Mouse (Mus musculus) embryo, embryonic 9.5 days (tissue): Measurements from ENCODE around the gene Epb41l3.

ENCODE experiments used
- DNase-seq: peaks from one replicate; pipeline ENCODE4 v3.0.0-alpha.2; 2017; ENCODE audit errors: extremely low spot score

Epb41l3 gene

GRCm38 (mm10) chr17:69237172-69237571, 161.7 kb downstream of the Epb41l3 start:
- DNase-seq = no peak

GRCm38 (mm10) chr17:69238810-69239373, 163.4 kb downstream of the Epb41l3 start:
- no peak for DNase-seq

- DNase-seq = no peak
Measured at GRCm38 (mm10) chr17:69239423-69239822, 163.9 kb downstream of the Epb41l3 start.

DNA sequence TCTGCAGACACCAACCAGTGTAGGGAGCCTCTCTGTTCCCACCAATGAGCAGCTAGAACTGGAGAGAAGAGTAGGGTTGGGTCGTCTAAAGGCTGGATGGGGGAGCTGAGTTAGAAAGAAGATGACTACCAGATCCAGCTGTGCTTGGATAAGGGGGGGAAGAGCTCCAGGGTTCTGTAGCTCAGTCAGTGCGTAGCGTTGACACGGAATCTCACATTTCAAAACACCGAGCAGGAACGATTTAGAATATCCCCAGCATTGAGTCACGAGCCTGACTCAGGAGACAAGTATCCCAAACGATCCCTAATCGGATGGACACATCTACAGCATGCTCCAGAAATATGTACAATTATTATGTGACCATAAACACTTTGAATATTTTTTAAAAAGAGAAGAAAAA, 180.4 kb downstream of the Epb41l3 start:
- no peak for DNase-seq

GRCm38 (mm10) chr17:69256441-69256840, 181.0 kb downstream of the Epb41l3 start:
- DNase-seq = peak; percentile 22

DNA sequence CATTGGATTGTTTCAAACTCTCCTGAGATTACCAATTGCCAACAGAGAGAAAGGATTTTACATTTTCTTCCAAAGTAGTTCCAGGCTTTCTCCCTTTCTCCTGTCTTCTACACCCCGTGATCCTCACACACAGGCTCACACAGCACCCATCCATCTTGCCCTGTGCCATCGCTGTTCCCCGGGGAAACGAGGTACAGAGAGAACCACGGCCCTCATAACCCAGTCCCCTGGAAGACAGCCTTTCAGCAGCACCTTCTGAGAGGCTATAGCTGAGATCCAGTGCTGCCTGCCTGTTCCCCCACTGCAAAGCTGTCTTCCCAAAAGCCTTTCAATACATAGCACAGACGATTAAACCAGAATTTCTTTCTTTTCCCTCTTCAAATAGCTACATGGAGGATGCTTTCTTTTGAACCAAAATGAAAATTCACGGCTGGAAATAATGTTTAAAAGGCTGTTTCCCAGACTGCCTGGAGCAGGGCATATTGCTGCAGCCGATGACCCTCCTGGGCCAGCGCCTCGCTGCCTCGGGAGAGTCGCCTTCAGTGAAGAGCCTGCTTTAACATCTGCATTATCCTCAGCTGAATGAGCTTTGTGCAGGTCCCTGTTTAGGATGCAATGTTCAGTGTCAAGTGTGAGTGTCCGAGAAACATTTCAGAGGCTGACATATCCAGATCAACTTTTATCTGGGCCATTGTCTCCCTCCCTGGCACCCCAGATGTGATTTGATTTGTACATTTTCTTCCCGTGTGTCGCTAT, 188.5 kb downstream of the Epb41l3 start:
- no peak for DNase-seq

DNA sequence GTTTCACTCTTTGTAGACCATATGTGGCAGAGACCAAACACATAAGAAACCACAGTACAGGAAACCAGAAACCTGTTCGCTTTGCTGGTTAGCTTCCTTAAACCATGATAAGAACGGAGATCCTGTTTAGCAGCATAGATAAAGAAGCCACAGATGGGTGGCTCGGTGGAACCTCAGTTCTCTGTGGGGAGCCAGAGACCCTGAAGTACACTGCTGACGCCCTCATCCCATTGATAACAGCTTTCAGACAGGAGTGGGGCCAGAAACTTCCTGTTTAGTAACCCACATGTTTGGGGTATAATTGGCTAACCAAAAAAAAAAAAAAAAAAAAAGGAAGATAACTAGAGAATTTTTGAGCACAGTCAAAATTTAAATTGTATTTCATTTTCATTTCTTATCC, 189.7 kb downstream of the Epb41l3 start:
- no peak for DNase-seq

DNA sequence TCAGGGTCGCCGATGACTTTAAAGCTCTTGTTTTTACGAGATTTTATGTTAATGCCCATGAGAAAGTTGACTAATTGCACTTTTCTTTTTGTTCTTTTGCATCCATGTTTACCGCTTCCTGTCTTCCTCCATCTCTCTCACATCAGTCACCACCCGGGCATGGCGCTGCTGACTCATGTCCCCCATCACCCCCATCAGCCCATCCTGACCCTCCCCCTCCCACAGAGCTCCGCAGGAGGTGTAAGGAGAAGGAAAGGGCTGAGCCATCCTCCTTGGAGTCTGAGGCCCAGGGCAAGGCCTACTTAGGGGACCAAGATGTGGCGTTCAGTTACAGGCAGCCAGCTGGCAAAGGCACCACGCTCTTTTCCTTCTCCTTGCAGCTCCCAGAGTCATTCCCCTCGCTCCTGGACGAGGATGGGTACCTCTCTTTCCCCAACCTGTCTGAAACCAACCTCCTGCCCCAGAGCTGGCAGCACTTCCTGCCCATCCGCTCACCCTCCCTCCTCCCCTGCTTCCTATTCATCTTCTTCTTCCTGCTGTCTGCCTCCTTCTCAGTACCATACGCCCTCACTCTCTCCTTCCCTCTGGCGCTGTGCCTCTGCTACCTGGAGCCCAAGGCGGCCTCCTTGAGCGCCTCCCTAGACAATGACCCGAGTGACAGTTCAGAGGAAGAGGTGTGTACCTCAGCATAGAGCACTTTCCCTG, 190.4 kb downstream of the Epb41l3 start:
- no peak for DNase-seq

DNA sequence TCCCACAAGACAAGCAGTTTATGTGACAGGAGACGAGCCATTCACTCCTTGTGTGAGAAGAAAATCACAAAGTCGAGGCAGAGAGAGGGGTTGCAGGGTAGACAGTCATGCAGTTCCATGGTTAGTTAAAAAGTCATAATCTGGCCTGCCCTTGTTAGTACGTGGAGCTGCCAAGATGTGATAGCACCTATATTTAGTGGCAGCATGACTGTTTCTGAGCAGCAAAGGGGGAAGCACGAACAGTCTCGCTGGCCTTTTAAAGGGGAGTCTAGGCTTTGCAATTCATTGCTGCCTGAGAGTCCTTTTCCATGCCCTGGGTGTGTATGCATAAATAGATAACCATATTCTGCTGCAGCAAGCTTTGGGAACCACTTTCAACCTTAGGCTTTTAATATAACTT, 191.5 kb downstream of the Epb41l3 start:
- no peak for DNase-seq

GRCm38 (mm10) chr17:69267526-69267925, 192.0 kb downstream of the Epb41l3 start:
- DNase-seq = no peak

- DNase-seq = peak; percentile 25
Measured at GRCm38 (mm10) chr17:69277362-69277761, 201.9 kb downstream of the Epb41l3 start.

- DNase-seq = no peak
Measured at GRCm38 (mm10) chr17:69284511-69284910, 209.0 kb downstream of the Epb41l3 start.

- no peak for DNase-seq
Measured at GRCm38 (mm10) chr17:69288130-69288529, 212.6 kb downstream of the Epb41l3 start.

DNA sequence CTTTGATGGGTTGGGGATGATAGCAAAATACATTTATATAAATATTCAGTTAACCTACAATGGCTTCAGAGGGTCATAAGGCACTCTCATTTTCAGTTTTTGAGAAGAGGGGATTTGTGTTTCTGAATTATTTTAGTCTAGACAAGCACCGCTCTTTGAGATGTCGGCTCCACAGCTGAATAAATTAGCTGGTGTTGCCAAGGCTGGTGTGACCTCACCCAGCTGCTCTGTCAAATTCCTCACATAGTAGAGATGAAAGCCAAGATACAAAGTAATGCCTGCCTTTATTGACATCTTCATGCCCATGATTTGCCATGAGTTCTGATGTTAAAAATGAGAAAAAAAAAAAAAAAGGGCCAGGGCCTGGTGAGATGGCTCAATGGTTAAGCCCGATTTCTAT, 214.8 kb downstream of the Epb41l3 start:
- no peak for DNase-seq

- DNase-seq = no peak
Measured at GRCm38 (mm10) chr17:69301552-69301951, 226.1 kb downstream of the Epb41l3 start.

GRCm38 (mm10) chr17:69303579-69304274, 228.2 kb downstream of the Epb41l3 start:
- no peak for DNase-seq

- no peak for DNase-seq
Measured at GRCm38 (mm10) chr17:69307636-69308035, 232.2 kb downstream of the Epb41l3 start.

DNA sequence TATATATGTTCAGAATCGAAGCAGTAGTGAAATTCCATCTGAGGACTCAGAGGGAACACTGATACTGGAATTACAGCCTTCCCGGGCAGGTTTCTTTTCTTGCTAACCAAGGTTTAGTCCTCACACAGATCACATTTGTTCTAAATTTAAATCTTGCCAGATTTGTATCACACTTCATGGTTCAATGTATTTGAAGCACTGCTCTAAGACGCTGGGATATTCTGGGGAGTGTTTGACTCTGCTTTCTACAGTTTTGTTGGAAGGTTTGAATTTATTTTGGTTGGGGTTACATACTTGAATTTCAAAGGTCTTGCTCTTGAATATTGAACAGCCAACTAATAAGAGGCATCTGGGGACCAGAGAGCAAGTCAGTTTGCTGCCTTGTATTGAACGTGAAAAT, 234.4 kb downstream of the Epb41l3 start:
- DNase-seq = no peak

GRCm38 (mm10) chr17:69320496-69320895, 245.0 kb downstream of the Epb41l3 start:
- no peak for DNase-seq

- DNase-seq = no peak
Measured at GRCm38 (mm10) chr17:69322721-69323120, 247.2 kb downstream of the Epb41l3 start.
